Mouse (Mus musculus): ENCODE measurements around the gene Ect2l.

The Ect2l gene

DNA sequence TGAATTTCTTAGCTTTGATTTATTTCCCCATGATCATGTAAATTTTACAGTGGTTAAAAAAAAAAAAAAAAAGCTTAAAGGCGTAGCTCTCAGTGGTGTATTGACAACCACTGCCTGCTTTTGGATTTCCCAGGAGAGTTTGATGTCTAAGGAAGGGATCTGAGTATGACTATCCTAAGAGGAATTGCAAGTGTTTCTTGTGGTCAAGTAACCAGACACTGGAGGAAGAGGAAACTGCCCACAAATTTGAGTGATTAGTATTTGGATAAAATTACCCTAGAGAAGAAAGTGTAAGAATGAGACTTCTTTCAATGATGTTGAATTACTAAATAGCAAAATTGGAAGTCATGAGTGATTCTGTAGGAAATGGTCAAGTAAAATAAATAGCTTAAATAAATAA is 129.2 kb downstream of the Ect2l start:
- no peak for DNase-seq (ENCODE audit: low read depth, low spot score)

Measured in CD4-positive, CD25-positive, alpha-beta regulatory T cell, adult 2 months (primary cell).